Mouse (Mus musculus): ENCODE data around the gene Ahnak2.

- TF ChIP-seq CTCF (IDR thresholded peaks at IDR 0.05; ENCODE audit: low read depth) (no peak), EP300 (IDR thresholded peaks at IDR 0.05; ENCODE audit: low read depth) (no peak)
Observed at GRCm38 (mm10) chr12:112760154-112760926, 42.1 kb downstream of the Ahnak2 start, which contains the start of gene Pld4.

Measured in liver, embryonic 14.5 days (tissue).